Mouse (Mus musculus) c-Kit-positive CD71-positive TER-119-positive erythroid progenitor cells, embryonic 14.5 days (primary cell): ENCODE results near the gene Zfp385c.
"Not testable (repeated sequence)": the region's sequence is repeated elsewhere in the genome, so short reads cannot be mapped to it uniquely, and the experiment has no call there.

Experiments
- DNase-seq: peaks from one replicate; pipeline ENCODE4 v3.0.0-alpha.2; 2013; ENCODE audit warnings: low spot score

Gene Zfp385c

GRCm38 (mm10) chr11:100687265-100687664, 5.0 kb downstream of the Zfp385c start:
- DNase-seq, result no peak

GRCm38 (mm10) chr11:100685371-100685770, 6.9 kb downstream of the Zfp385c start:
- no peak for DNase-seq

- DNase-seq, result no peak
Observed at GRCm38 (mm10) chr11:100684084-100684483, 8.2 kb downstream of the Zfp385c start.

GRCm38 (mm10) chr11:100682526-100682925, 9.7 kb downstream of the Zfp385c start:
- no peak for DNase-seq

DNA sequence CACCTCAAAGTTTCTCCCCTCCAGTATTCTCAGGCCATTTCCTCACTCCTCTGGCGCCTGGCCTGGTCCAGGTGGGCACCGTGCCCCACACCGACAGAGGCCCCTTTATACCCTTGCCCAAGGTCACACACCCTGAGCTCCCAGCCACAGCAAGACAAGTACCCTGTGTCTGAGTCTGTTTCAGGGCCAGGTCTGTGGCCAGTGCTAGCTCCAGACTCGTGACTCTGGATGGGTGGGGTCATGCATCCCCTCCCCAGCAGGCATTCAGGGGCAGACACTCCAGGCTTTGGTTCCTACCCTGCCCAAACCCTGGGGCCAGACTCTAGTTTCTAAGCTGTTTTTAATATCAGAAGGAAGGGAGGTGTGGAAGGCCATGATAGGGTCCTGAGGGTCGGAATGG, 10.4 kb downstream of the Zfp385c start:
- no peak for DNase-seq

- no peak for DNase-seq
Observed at GRCm38 (mm10) chr11:100677810-100678209, 14.4 kb downstream of the Zfp385c start.

DNA sequence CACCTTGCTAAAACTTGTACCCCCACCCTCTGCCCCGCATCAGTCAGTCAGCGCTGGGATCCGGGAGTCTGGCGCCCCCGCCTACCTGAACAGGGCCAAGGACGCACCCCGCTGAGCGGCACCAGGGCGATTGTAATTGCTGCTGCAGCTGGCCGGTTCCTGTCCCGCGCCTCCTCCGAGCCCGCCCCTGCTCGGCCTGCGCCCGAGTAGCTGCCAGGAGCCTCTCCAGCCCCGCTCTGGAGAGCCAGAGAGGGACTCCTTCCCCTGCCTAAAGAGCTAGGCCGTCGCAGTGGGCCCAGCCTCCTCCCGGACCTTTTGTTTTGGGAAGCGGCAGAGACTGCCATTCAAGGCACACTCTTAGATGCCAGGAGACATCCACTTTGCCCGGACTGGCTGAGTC, 19.1 kb downstream of the Zfp385c start:
- DNase-seq, result no peak

- no peak for DNase-seq
Observed at GRCm38 (mm10) chr11:100671956-100672355, 20.3 kb downstream of the Zfp385c start.

DNA sequence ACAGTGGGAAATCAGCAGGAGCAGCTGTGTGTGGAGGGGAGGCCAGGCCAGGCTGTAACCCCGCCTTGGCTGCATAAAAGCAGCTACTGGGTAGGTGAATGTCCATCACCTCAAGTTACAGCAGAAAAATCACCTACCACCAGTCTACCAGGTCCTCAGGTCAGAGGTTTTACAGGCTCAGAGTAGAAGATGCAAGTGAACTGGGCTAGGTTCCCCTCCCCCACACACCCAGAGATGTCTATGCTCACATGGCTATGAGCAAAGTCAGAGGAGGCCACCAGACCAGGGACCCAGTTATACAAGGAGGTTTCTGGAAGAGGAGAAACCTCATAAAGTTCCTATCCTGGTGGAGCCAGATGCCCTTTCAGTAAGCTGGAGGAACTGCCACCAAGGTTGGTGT, 21.2 kb downstream of the Zfp385c start:
- no peak for DNase-seq

DNA sequence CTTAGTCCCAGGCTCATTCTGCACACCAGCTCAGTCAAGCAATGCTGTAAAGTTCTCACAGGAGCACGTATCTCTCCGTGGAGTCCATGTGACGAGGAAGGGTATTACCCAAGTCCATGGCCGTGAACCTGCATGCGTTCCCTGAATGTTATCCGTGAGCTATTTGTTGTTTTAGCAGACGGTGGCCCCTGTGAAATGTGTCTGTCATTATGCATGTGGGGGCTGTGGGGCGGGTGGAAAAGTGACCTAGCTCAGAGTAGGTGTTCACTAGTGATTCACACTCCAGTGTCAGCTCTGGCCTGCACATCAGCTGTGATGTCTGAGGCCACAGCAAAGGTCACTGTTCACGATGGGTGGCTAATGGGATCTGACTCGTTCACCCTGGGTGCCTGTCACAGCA, 32.4 kb downstream of the Zfp385c start:
- no peak for DNase-seq

- no peak for DNase-seq
Observed at GRCm38 (mm10) chr11:100656458-100656857, 35.8 kb downstream of the Zfp385c start.

DNA sequence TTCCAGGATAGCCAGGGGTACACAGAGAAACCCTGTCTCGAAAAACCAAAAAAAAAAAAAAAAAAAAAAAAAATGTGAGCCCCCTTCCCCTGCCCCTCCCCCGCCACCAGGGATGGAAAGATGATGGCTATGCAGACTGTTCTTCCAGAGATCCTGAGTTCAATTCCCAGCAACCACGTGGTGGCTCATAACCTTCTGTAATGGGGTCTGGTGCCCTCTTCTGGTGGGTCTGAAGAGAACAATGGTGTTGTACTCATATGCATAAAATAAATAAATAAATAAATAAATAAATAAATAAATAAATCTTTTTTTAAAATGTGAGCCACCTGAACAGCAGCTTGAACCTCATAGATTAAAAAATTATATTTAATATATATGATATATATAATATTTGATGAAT, 36.7 kb downstream of the Zfp385c start:
- not testable (repeated sequence) for DNase-seq

DNA sequence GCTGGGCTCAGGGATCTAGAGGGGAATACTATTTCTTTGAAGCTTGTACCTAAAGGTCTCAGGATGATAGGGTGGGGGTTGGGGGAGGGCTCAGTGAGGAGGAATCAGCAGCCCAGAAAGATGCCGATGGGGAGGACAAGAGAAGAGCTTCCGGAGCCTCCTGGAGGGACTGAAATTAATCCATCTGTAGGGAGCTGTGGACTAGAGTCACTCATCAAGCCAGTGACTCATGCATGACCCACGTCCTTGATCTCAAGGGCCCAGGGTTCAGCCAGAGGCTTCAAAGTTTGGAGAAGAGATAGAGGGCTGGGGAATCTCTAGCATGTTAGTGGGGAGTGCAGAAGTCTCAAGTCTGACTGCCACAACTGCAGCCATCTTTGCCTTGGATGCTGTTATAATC, 40.5 kb downstream of the Zfp385c start:
- no peak for DNase-seq

DNA sequence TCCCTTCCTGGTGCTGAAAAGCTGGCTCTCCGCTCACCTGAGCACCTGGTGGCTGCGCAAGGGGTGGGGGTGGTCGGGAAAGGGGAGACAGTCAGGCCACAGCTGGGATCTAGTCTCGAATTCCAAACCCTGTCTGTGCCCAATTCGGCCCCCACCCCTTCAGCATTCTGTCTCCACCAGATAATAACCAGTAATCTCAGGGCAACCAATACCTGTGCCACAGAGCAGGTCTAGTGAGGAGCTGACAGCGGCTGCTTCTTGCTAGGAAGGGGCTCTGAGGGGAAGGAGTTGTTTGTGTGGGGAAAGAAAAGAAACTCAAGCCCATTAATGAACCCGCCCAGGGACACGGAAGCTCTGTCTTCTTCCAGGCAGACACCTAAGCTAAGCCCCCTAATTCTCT, 41.0 kb downstream of the Zfp385c start:
- no peak for DNase-seq

GRCm38 (mm10) chr11:100648405-100648804, 43.9 kb downstream of the Zfp385c start:
- no peak for DNase-seq

GRCm38 (mm10) chr11:100646265-100646664, 46.0 kb downstream of the Zfp385c start:
- peak; percentile 43 for DNase-seq

GRCm38 (mm10) chr11:100643612-100644575, 48.4 kb downstream of the Zfp385c start:
- no peak for DNase-seq

GRCm38 (mm10) chr11:100640159-100640906, 51.9 kb downstream of the Zfp385c start:
- DNase-seq, result no peak

DNA sequence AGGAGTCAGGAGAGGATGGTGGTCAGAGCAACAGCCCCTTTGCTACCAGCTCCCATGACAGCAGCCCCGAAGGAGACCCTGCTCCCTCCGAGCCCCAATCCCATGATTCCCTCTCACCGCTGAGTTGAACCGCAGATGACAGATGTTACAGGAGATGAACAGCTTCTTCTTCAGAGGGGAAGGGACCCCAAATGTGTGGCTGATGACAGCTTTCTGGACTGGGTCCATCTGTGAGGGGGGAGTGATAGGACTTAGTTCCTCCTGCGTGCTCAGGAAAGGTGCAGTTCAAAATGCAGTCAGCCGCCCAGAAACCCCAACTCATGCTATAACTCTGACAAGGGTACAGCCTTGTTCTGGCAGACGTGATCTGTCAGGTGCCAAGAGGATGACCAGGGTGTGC, 57.7 kb downstream of the Zfp385c start:
- DNase-seq, result no peak

DNA sequence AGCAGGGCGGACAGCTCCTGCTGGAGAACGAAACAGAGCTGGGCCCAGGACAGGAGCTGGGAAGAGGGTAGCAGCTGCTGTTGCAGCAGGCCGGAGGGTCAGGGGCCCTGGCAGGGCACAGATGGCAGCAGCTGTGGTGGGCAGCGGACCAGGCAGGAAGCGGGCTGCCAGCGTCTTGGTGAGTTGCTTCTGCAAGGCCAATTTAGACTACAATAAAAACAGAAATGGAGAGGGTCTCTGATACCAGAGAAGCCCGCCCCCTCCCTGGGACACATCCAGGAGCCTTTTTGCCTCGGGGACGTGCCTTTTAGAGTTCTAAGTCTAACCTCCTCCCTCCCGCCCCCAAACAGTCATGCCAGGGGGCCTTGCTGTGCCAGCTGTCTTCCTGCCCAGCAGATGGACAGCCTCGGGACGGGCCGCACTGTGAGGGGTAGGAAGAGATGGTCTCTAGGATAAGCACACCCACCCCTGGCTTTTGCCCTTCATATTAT, 63.3 kb downstream of the Zfp385c start:
- no peak for DNase-seq

- no peak for DNase-seq
Observed at GRCm38 (mm10) chr11:100628056-100628455, 64.2 kb downstream of the Zfp385c start.

GRCm38 (mm10) chr11:100626701-100627195, 65.5 kb downstream of the Zfp385c start:
- peak; percentile 59 for DNase-seq
